Mouse (Mus musculus): ENCODE data around the gene Sft2d2. TPM values are rescaled to one million over a fixed set of nuclear protein-coding genes. Genes with fewer than 3 reads are reported as not detected.

Sft2d2 gene
- 27.1 and 27.8 TPM in 2 replicates for polyA plus RNA-seq (2014; fragmentation: Nextera tagmentation; extraction: Ambion mirVana)

GRCm38 (mm10) chr1:165193880-165194661, at the start of gene Sft2d2:
TSS of gene Sft2d2 (minus strand) at chr1:165194438.
- Histone ChIP-seq H3K36me3 (ENCODE audit: control insufficient read depth, insufficient read depth, low read length) (no peaks in the 10 kb centered on the region), H3K9ac (ENCODE audit: low read length) (peak within 1 kb of the TSS; percentile 84), H3K27me3 (ENCODE audit: control insufficient read depth, insufficient read depth, low read length) (no peaks in the 10 kb centered on the region), H3K4me2 (ENCODE audit: low read length) (peak within 1 kb of the TSS; percentile 77), H3K4me3 (ENCODE audit: control insufficient read depth in 1 of 2, insufficient read depth in 1 of 2, low read depth in 1 of 2, low read length in 2 of 2) (peak within 1 kb of the TSS; percentile 69 to 95), H3K4me1 (ENCODE audit: control insufficient read depth in 2 of 2, insufficient read depth in 2 of 2, low read length in 2 of 2) (peaks cover 2 to 31% of the 10 kb centered on the region in 2 experiments; a peak in 3 of 4 replicates), H3K27ac (replicated peaks in 1 of 2; ENCODE audit: control insufficient read depth in 1 of 2, insufficient read depth in 1 of 2, low read depth in 2 of 2, low read length in 2 of 2) (peak within 1 kb of the TSS; percentile 85 to 91), H3K9me3 (ENCODE audit: control insufficient read depth, low read length) (no peaks in the 10 kb centered on the region)
- under 1% methylated on average over 68 of the region's 69 CpGs for WGBS
- ATAC-seq (ENCODE audit: insufficient number of reproducible peaks, insufficient read depth, low FRiP score, low read depth) = peak; percentile 91

GRCm38 (mm10) chr1:165236321-165237298, 42.4 kb upstream of the Sft2d2 start, which contains the start of gene Tiprl:
TSS of gene Tiprl (minus strand) at chr1:165236996.
- WGBS = under 1% methylated on average over 73 of the region's 76 CpGs
- ATAC-seq (ENCODE audit: insufficient number of reproducible peaks, insufficient read depth, low FRiP score, low read depth) = peak; percentile 100

GRCm38 (mm10) chr1:165235846-165236245, 41.6 kb upstream of the Sft2d2 start:
- 9% methylated on average over 10 of the region's 10 CpGs for WGBS

More at GRCm38 (mm10) chr1:165236321-165237298, 42.4 kb upstream of the Sft2d2 start, which contains the start of gene Tiprl:
- H3K27ac ChIP-seq (replicated peaks in 1 of 2; ENCODE audit: control insufficient read depth in 1 of 2, insufficient read depth in 1 of 2, low read depth in 2 of 2, low read length in 2 of 2) = peak within 1 kb of the TSS; percentile 89 to 98
- peak within 1 kb of the TSS; percentile 73 to 92 for H3K4me3 ChIP-seq (ENCODE audit: control insufficient read depth in 1 of 2, insufficient read depth in 1 of 2, low read depth in 1 of 2, low read length in 2 of 2)
- H3K9me3 ChIP-seq (ENCODE audit: control insufficient read depth, low read length) = no peaks in the 10 kb centered on the region
- H3K4me2 ChIP-seq (ENCODE audit: low read length) = peak within 1 kb of the TSS; percentile 82
- H3K36me3 ChIP-seq (ENCODE audit: control insufficient read depth, insufficient read depth, low read length) = no peaks in the 10 kb centered on the region
- H3K9ac ChIP-seq (ENCODE audit: low read length) = peak within 1 kb of the TSS; percentile 92
- H3K27me3 ChIP-seq (ENCODE audit: control insufficient read depth, insufficient read depth, low read length) = no peaks in the 10 kb centered on the region
- peaks cover 6 to 22% of the 10 kb centered on the region in 2 experiments; a peak in 3 of 4 replicates for H3K4me1 ChIP-seq (ENCODE audit: control insufficient read depth in 2 of 2, insufficient read depth in 2 of 2, low read length in 2 of 2)

GRCm38 (mm10) chr1:165233806-165234205, 39.6 kb upstream of the Sft2d2 start:
- Histone ChIP-seq H3K4me1 (ENCODE audit: control insufficient read depth in 2 of 2, insufficient read depth in 2 of 2, low read length in 2 of 2) (peaks cover 6 to 22% of the 10 kb centered on the region in 2 experiments; a peak in 3 of 4 replicates), H3K9ac (ENCODE audit: low read length) (no peak overlapping the region), H3K4me2 (ENCODE audit: low read length) (no peak overlapping the region), H3K27me3 (ENCODE audit: control insufficient read depth, insufficient read depth, low read length) (no peaks in the 10 kb centered on the region), H3K36me3 (ENCODE audit: control insufficient read depth, insufficient read depth, low read length) (no peaks in the 10 kb centered on the region), H3K27ac (replicated peaks in 1 of 2; ENCODE audit: control insufficient read depth in 1 of 2, insufficient read depth in 1 of 2, low read depth in 2 of 2, low read length in 2 of 2) (peak overlapping the region; percentile 27 to 51), H3K9me3 (ENCODE audit: control insufficient read depth, low read length) (no peaks in the 10 kb centered on the region), H3K4me3 (ENCODE audit: control insufficient read depth in 1 of 2, insufficient read depth in 1 of 2, low read depth in 1 of 2, low read length in 2 of 2) (no peak overlapping the region)
- ATAC-seq (ENCODE audit: insufficient number of reproducible peaks, insufficient read depth, low FRiP score, low read depth) = no peak
- WGBS = 39% methylated on average over 2 of the region's 2 CpGs

More at GRCm38 (mm10) chr1:165235846-165236245, 41.6 kb upstream of the Sft2d2 start:
- Histone ChIP-seq H3K9me3 (ENCODE audit: control insufficient read depth, low read length) (no peaks in the 10 kb centered on the region), H3K27me3 (ENCODE audit: control insufficient read depth, insufficient read depth, low read length) (no peaks in the 10 kb centered on the region), H3K36me3 (ENCODE audit: control insufficient read depth, insufficient read depth, low read length) (no peaks in the 10 kb centered on the region), H3K4me3 (ENCODE audit: control insufficient read depth in 1 of 2, insufficient read depth in 1 of 2, low read depth in 1 of 2, low read length in 2 of 2) (peak overlapping the region; percentile 61 to 92), H3K4me1 (ENCODE audit: control insufficient read depth in 2 of 2, insufficient read depth in 2 of 2, low read length in 2 of 2) (peaks cover 6 to 22% of the 10 kb centered on the region in 2 experiments; a peak in 3 of 4 replicates), H3K4me2 (ENCODE audit: low read length) (peak overlapping the region; percentile 82), H3K9ac (ENCODE audit: low read length) (peak overlapping the region; percentile 92), H3K27ac (replicated peaks in 1 of 2; ENCODE audit: control insufficient read depth in 1 of 2, insufficient read depth in 1 of 2, low read depth in 2 of 2, low read length in 2 of 2) (peak overlapping the region; percentile 87 to 98)
- no peak for ATAC-seq (ENCODE audit: insufficient number of reproducible peaks, insufficient read depth, low FRiP score, low read depth)

- Histone ChIP-seq H3K4me3 (ENCODE audit: control insufficient read depth in 1 of 2, insufficient read depth in 1 of 2, low read depth in 1 of 2, low read length in 2 of 2) (no peak overlapping the region), H3K36me3 (ENCODE audit: control insufficient read depth, insufficient read depth, low read length) (peaks cover 17% of the 10 kb centered on the region), H3K9ac (ENCODE audit: low read length) (no peak overlapping the region), H3K27me3 (ENCODE audit: control insufficient read depth, insufficient read depth, low read length) (no peaks in the 10 kb centered on the region), H3K4me2 (ENCODE audit: low read length) (no peak overlapping the region), H3K27ac (replicated peaks in 1 of 2; ENCODE audit: control insufficient read depth in 1 of 2, insufficient read depth in 1 of 2, low read depth in 2 of 2, low read length in 2 of 2) (no peak overlapping the region), H3K4me1 (ENCODE audit: control insufficient read depth in 2 of 2, insufficient read depth in 2 of 2, low read length in 2 of 2) (peaks cover 4 to 20% of the 10 kb centered on the region in 2 experiments; a peak in 3 of 4 replicates), H3K9me3 (ENCODE audit: control insufficient read depth, low read length) (no peaks in the 10 kb centered on the region)
- 96% methylated on average over 4 of the region's 4 CpGs for WGBS
- ATAC-seq (ENCODE audit: insufficient number of reproducible peaks, insufficient read depth, low FRiP score, low read depth) = no peak
Observed at GRCm38 (mm10) chr1:165230691-165231090, 36.5 kb upstream of the Sft2d2 start.

- Histone ChIP-seq H3K4me2 (ENCODE audit: low read length) (no peak overlapping the region), H3K27me3 (ENCODE audit: control insufficient read depth, insufficient read depth, low read length) (no peaks in the 10 kb centered on the region), H3K9ac (ENCODE audit: low read length) (no peak overlapping the region), H3K9me3 (ENCODE audit: control insufficient read depth, low read length) (no peaks in the 10 kb centered on the region), H3K27ac (replicated peaks in 1 of 2; ENCODE audit: control insufficient read depth in 1 of 2, insufficient read depth in 1 of 2, low read depth in 2 of 2, low read length in 2 of 2) (no peak overlapping the region), H3K4me1 (ENCODE audit: control insufficient read depth in 2 of 2, insufficient read depth in 2 of 2, low read length in 2 of 2) (peaks cover 3 to 14% of the 10 kb centered on the region in 2 experiments; a peak in 3 of 4 replicates), H3K36me3 (ENCODE audit: control insufficient read depth, insufficient read depth, low read length) (peaks cover 28% of the 10 kb centered on the region), H3K4me3 (ENCODE audit: control insufficient read depth in 1 of 2, insufficient read depth in 1 of 2, low read depth in 1 of 2, low read length in 2 of 2) (no peak overlapping the region)
- ATAC-seq (ENCODE audit: insufficient number of reproducible peaks, insufficient read depth, low FRiP score, low read depth) = no peak
- 95% methylated on average over 9 of the region's 9 CpGs for whole genome bisulfite sequencing
Observed at GRCm38 (mm10) chr1:165229577-165229976, 35.3 kb upstream of the Sft2d2 start.

GRCm38 (mm10) chr1:165217023-165217589, 22.9 kb upstream of the Sft2d2 start:
- Histone ChIP-seq H3K27me3 (ENCODE audit: control insufficient read depth, insufficient read depth, low read length) (no peaks in the 10 kb centered on the region), H3K4me2 (ENCODE audit: low read length) (no peak overlapping the region), H3K4me3 (ENCODE audit: control insufficient read depth in 1 of 2, insufficient read depth in 1 of 2, low read depth in 1 of 2, low read length in 2 of 2) (no peak overlapping the region), H3K4me1 (ENCODE audit: control insufficient read depth in 2 of 2, insufficient read depth in 2 of 2, low read length in 2 of 2) (no peaks in the 10 kb centered on the region), H3K9me3 (ENCODE audit: control insufficient read depth, low read length) (no peaks in the 10 kb centered on the region), H3K36me3 (ENCODE audit: control insufficient read depth, insufficient read depth, low read length) (peaks cover 86% of the 10 kb centered on the region), H3K27ac (replicated peaks in 1 of 2; ENCODE audit: control insufficient read depth in 1 of 2, insufficient read depth in 1 of 2, low read depth in 2 of 2, low read length in 2 of 2) (no peak overlapping the region), H3K9ac (ENCODE audit: low read length) (no peak overlapping the region)
- 46% methylated on average over 2 of the region's 2 CpGs for WGBS
- ATAC-seq (ENCODE audit: insufficient number of reproducible peaks, insufficient read depth, low FRiP score, low read depth) = no peak

All from heart, embryonic 14.5 days (tissue).